In genomic region chr12:89129139-89129907, GRCm38 (mm10) we compare ENCODE assay signal across 9 mouse cellular contexts.
DNase-seq lines count a peak whose midpoint lies in the region.
"Had no signal": no experiment of that assay in that cellular context is flagged by ENCODE, and none has a peak within 500 bp of the region (broad histone marks: within the 10 kb centered on the region; RNA-seq: fewer than 3 reads in every experiment).

No protein-coding gene starts in this region.

- intact Hi-C loops in left cerebral cortex, postnatal 10 days (cut with DNase I), result no loop called here
- intact Hi-C loops in gastrocnemius, postnatal 14 days (cut with DNase I; ENCODE audit: low total_unique reads), result no loop called here

- peak; percentile 30 to 65 for DNase-seq in layer of hippocampus, adult 18-20 months (ENCODE audit: low spot score in 2 of 2)
- no peak for DNase-seq in layer of hippocampus, postnatal 25 days (ENCODE audit: extremely low spot score in 1 of 2, low spot score in 1 of 2)
- DNase-seq in frontal cortex, postnatal 14 days (ENCODE audit: low spot score in 2 of 2), result peak; percentile 32 to 58
- DNase-seq in left cerebral cortex, postnatal 10 days (ENCODE audit: extremely low spot score in 1 of 2, low spot score in 2 of 2), result peak; percentile 27 to 39
- peak; percentile 46 for DNase-seq in right cerebral cortex, postnatal 14 days
- DNase-seq in spleen, postnatal 36 days (ENCODE audit: low spot score in 2 of 2), result no peak
- DNase-seq in gastrocnemius, postnatal 14 days, result no peak
- no peak for DNase-seq in thymus, postnatal 14 days
- DNase-seq: kidney, adult 18-20 months had no signal

Comparison
In these comparisons a context has a peak if more than half of its experiments do, and no peak if none do; other contexts are left out.
1. DNase-seq: peak in layer of hippocampus, adult 18-20 months (2 of 2), frontal cortex, postnatal 14 days (2 of 2), left cerebral cortex, postnatal 10 days (2 of 2) and right cerebral cortex, postnatal 14 days (single experiment); none in layer of hippocampus, postnatal 25 days (0 of 2), spleen, postnatal 36 days (0 of 2), gastrocnemius, postnatal 14 days (single experiment) and thymus, postnatal 14 days (single experiment).